ENCODE assay signal across 8 mouse cellular contexts in genomic region chr11:73048030-73048876, GRCm38 (mm10). TPM values are rescaled to one million over a fixed set of nuclear protein-coding genes. Genes with fewer than 3 reads are reported as not detected.
DNase-seq lines count a peak whose midpoint lies in the region; ATAC-seq lines count a peak whose summit lies in the region.

No protein-coding gene starts in this region.

- H3K4me3 ChIP-seq in hindbrain, embryonic 11.5 days (ENCODE audit: low read depth, low read length): peak overlapping the region; percentile 91
- H3K4me3 ChIP-seq in megakaryocyte, embryonic 14.5 days (replicated peaks): peak overlapping the region; percentile 94

- peak; percentile 64 for DNase-seq in embryo, embryonic 10.5 days (ENCODE audit: low spot score)
- no peak for DNase-seq in embryo, embryonic 9.5 days (ENCODE audit: extremely low spot score)
- DNase-seq in urinary bladder, postnatal 14 days (ENCODE audit: low spot score): peak; percentile 60
- DNase-seq in urinary bladder, postnatal 25 days (ENCODE audit: low spot score): no peak
- DNase-seq in hindbrain, embryonic 11.5 days (ENCODE audit: low spot score): no peak
- DNase-seq in thymus, postnatal 4 days: peak; percentile 83
- DNase-seq in urinary bladder, postnatal 10 days (ENCODE audit: low spot score): no peak

- H3K27me3 ChIP-seq in hindbrain, embryonic 11.5 days (ENCODE audit: control insufficient read depth, insufficient read depth, low read length): no peaks in the 10 kb centered on the region
- no peaks in the 10 kb centered on the region for H3K27me3 ChIP-seq in megakaryocyte, embryonic 14.5 days (replicated peaks)

- H3K27ac ChIP-seq in hindbrain, embryonic 11.5 days (ENCODE audit: low read depth, low read length): peak overlapping the region; percentile 87

- H3K9me3 ChIP-seq in hindbrain, embryonic 11.5 days (ENCODE audit: control insufficient read depth, low read length): no peaks in the 10 kb centered on the region
- H3K9me3 ChIP-seq in megakaryocyte, embryonic 14.5 days: no peaks in the 10 kb centered on the region

- H3K36me3 ChIP-seq in hindbrain, embryonic 11.5 days (ENCODE audit: control insufficient read depth, insufficient read depth, low read length): no peaks in the 10 kb centered on the region
- H3K36me3 ChIP-seq in megakaryocyte, embryonic 14.5 days (replicated peaks; ENCODE audit: low read length): peaks cover 38% of the 10 kb centered on the region

- H3K9ac ChIP-seq in hindbrain, embryonic 11.5 days (ENCODE audit: low read depth, low read length): peak overlapping the region; percentile 89

- H3K4me1 ChIP-seq in hindbrain, embryonic 11.5 days (replicated peaks; ENCODE audit: control insufficient read depth, insufficient read depth, low read length): 0 out of 2 replicates have a peak, but pooled peaks cover 2% of the 10 kb centered on the region
- H3K4me1 ChIP-seq in megakaryocyte, embryonic 14.5 days: peaks cover 41% of the 10 kb centered on the region

- 1% methylated on average over 55 of the region's 55 CpGs for WGBS in hindbrain, embryonic 11.5 days

- ATAC-seq in hindbrain, embryonic 11.5 days (ENCODE audit: low FRiP score): peak; percentile 83

- H3K4me2 ChIP-seq in hindbrain, embryonic 11.5 days (replicated peaks; ENCODE audit: low read depth, low read length): peak overlapping the region; percentile 60

RNA-seq across cellular contexts. Expression of gene Ncbp3, which starts 0.7 kb away (rescaled TPM):
- 12.0 and 12.5 TPM in 2 replicates for polyA plus RNA-seq in hindbrain, embryonic 11.5 days (2014; fragmentation: Nextera tagmentation; extraction: Ambion mirVana)
- 1.7 TPM in 1 of 2 replicates, not detected in the other for polyA plus RNA-seq in megakaryocyte, embryonic 14.5 days (2012; ENCODE audit: insufficient read depth, low replicate concordance)

RNA-seq across cellular contexts. Expression of gene Camkk1, which starts 29.4 kb away (rescaled TPM):
- 3.7 and 4.4 TPM in 2 replicates for polyA plus RNA-seq in hindbrain, embryonic 11.5 days (2014; fragmentation: Nextera tagmentation; extraction: Ambion mirVana)
- 6.5 and 19.1 TPM in 2 replicates for polyA plus RNA-seq in megakaryocyte, embryonic 14.5 days (2012; ENCODE audit: insufficient read depth, low replicate concordance)

RNA-seq across cellular contexts. Expression of gene Itgae, which starts 42.1 kb away (rescaled TPM):
- polyA plus RNA-seq in hindbrain, embryonic 11.5 days (2014; fragmentation: Nextera tagmentation; extraction: Ambion mirVana): 0.15 and 0.20 TPM in 2 replicates
- polyA plus RNA-seq in megakaryocyte, embryonic 14.5 days (2012; ENCODE audit: insufficient read depth, low replicate concordance): 0.31 TPM in 1 of 2 replicates, not detected in the other

RNA-seq across cellular contexts. Expression of gene P2rx1, which starts 49.4 kb away (rescaled TPM):
- 1.4 and 2.4 TPM in 2 replicates for polyA plus RNA-seq in hindbrain, embryonic 11.5 days (2014; fragmentation: Nextera tagmentation; extraction: Ambion mirVana)
- polyA plus RNA-seq in megakaryocyte, embryonic 14.5 days (2012; ENCODE audit: insufficient read depth, low replicate concordance): 400 TPM in 2 replicates

Comparison
In these comparisons a context has a peak if more than half of its experiments do, and no peak if none do; other contexts are left out.
1. DNase-seq: peak in embryo, embryonic 10.5 days (single experiment), urinary bladder, postnatal 14 days (single experiment) and thymus, postnatal 4 days (single experiment); none in embryo, embryonic 9.5 days (single experiment), urinary bladder, postnatal 25 days (single experiment), hindbrain, embryonic 11.5 days (single experiment) and urinary bladder, postnatal 10 days (single experiment).